Mouse (Mus musculus) forebrain, embryonic 14.5 days (tissue): ENCODE results near the gene 1700088E04Rik. TPM values are rescaled to one million over a fixed set of nuclear protein-coding genes. Genes with fewer than 3 reads are reported as not detected.

Source experiments
- ATAC-seq: fragments of 200-750 bp; cut with Nextera tagmentation; 2 replicates; pipeline ENCODE4 v1.8.0; 2017; ENCODE audit warnings: mild to moderate bottlenecking, moderate library complexity
- DNase-seq: peaks from one replicate; pipeline ENCODE4 v3.0.0-alpha.2; 2015; ENCODE audit warnings: low spot score
- H3K27ac ChIP-seq: fragments of 300-500 bp; sonication (generic); 2 replicates; pipeline ENCODE4 v1.5.1; 2014; ENCODE audit warnings: low read depth, mild to moderate bottlenecking, control low read depth, low read length, moderate library complexity
- H3K27me3 ChIP-seq: fragments of 300-500 bp; sonication (generic); replicated peaks from 2 replicates; pipeline ENCODE4 v1.6.1; 2014; ENCODE audit warnings: low read length, control low read depth, mixed read lengths; ENCODE audit not compliant: control insufficient read depth, insufficient read depth
- H3K36me3 ChIP-seq: fragments of 300-500 bp; sonication (generic); 2 replicates; pipeline ENCODE4 v1.6.1; 2014; ENCODE audit warnings: low read length, control low read depth; ENCODE audit not compliant: control insufficient read depth, insufficient read depth
- H3K4me1 ChIP-seq: fragments of 300-500 bp; sonication (generic); 2 replicates; pipeline ENCODE4 v1.6.1; 2014; ENCODE audit warnings: antibody characterized with exemption, low read length, control low read depth; ENCODE audit not compliant: control insufficient read depth, insufficient read depth
- H3K4me2 ChIP-seq: fragments of 300-500 bp; sonication (generic); 2 replicates; pipeline ENCODE4 v1.6.1; 2014; ENCODE audit warnings: mild to moderate bottlenecking, control low read depth, low read length
- H3K4me3 ChIP-seq: fragments of 300-500 bp; sonication (generic); 2 replicates; pipeline ENCODE4 v1.5.1; 2014; ENCODE audit warnings: low read depth, low read length, control low read depth
- H3K9ac ChIP-seq: fragments of 300-500 bp; sonication (generic); 2 replicates; pipeline ENCODE4 v1.6.1; 2014; ENCODE audit warnings: mild to moderate bottlenecking, low read length, control low read depth, moderate library complexity
- H3K9me3 ChIP-seq: fragments of 300-500 bp; sonication (generic); replicated peaks from 2 replicates; pipeline ENCODE4 v1.6.1; 2016; ENCODE audit warnings: low read length, control low read depth, mixed read lengths; ENCODE audit not compliant: control insufficient read depth
- WGBS: fragments of 180-500 bp; shearing (Covaris S2); extraction: QIAGEN DNeasy Blood & Tissue Kit; methylation state at CpG from one replicate; pipeline ENCODE4 v1.1.7; 2014; 5-methylcytosine and 5-hydroxymethylcytosine counted together
- polyA plus RNA-seq: library from polyadenylated mRNA; unstranded; fragments of >200 nt; fragmentation: Nextera tagmentation; extraction: Ambion mirVana; gene quantifications from 2 replicates; pipeline ENCODE4 v1.2.1, GENCODE M21; 2014

The 1700088E04Rik gene
- polyA plus RNA-seq, 1 experiment from 2014 or later = 17.1 TPM

- Histone ChIP-seq H3K27ac (no peak overlapping the region), H3K9me3 (no peaks in the 10 kb centered on the region), H3K9ac (no peak overlapping the region), H3K27me3 (no peaks in the 10 kb centered on the region), H3K4me1 (no peaks in the 10 kb centered on the region; the same call in 1 of the 2 replicates), H3K36me3 (peaks cover 31% of the 10 kb centered on the region), H3K4me2 (no peak overlapping the region), H3K4me3 (no peak overlapping the region)
- 60% methylated on average over 11 of the region's 11 CpGs for WGBS
- ATAC-seq (no peak), DNase-seq (no peak)
Measured at GRCm38 (mm10) chr15:79135783-79136575, 5.1 kb downstream of the 1700088E04Rik start.

- Histone ChIP-seq H3K27ac (no peak overlapping the region), H3K9ac (no peak overlapping the region), H3K36me3 (peaks cover 38% of the 10 kb centered on the region), H3K4me2 (no peak overlapping the region), H3K4me3 (no peak overlapping the region), H3K9me3 (no peaks in the 10 kb centered on the region), H3K4me1 (no peaks in the 10 kb centered on the region; the same call in 1 of the 2 replicates), H3K27me3 (no peaks in the 10 kb centered on the region)
- DNase-seq (no peak), ATAC-seq (no peak)
- WGBS = 80% methylated on average over 9 of the region's 9 CpGs
Measured at GRCm38 (mm10) chr15:79135332-79135731, 5.7 kb downstream of the 1700088E04Rik start.

- Histone ChIP-seq H3K4me1 (no peaks in the 10 kb centered on the region), H3K27ac (no peak overlapping the region), H3K9ac (no peak overlapping the region), H3K9me3 (no peaks in the 10 kb centered on the region), H3K27me3 (no peaks in the 10 kb centered on the region), H3K36me3 (peaks cover 43% of the 10 kb centered on the region), H3K4me2 (no peak overlapping the region), H3K4me3 (no peak overlapping the region)
- no peak for DNase-seq
- 86% methylated on average over 9 of the region's 9 CpGs for WGBS
- no peak for ATAC-seq
Measured at GRCm38 (mm10) chr15:79134496-79135270, 6.4 kb downstream of the 1700088E04Rik start.

- H3K4me3 ChIP-seq = no peak overlapping the region
- no peak for DNase-seq
- ATAC-seq = no peak
- no peaks in the 10 kb centered on the region for H3K4me1 ChIP-seq
- peaks cover 51% of the 10 kb centered on the region for H3K36me3 ChIP-seq
- H3K27ac ChIP-seq = no peak overlapping the region
- 82% methylated on average over 6 of the region's 6 CpGs for WGBS
- H3K9me3 ChIP-seq = no peaks in the 10 kb centered on the region
- H3K4me2 ChIP-seq = no peak overlapping the region
- no peaks in the 10 kb centered on the region for H3K27me3 ChIP-seq
- H3K9ac ChIP-seq = no peak overlapping the region
Measured at GRCm38 (mm10) chr15:79133191-79133661, 7.8 kb downstream of the 1700088E04Rik start.

- no peak overlapping the region for H3K4me3 ChIP-seq
- H3K9ac ChIP-seq = no peak overlapping the region
- H3K4me1 ChIP-seq = no peaks in the 10 kb centered on the region
- no peak overlapping the region for H3K4me2 ChIP-seq
- DNase-seq (no peak), ATAC-seq (no peak)
- H3K36me3 ChIP-seq = peaks cover 65% of the 10 kb centered on the region
- H3K9me3 ChIP-seq = no peaks in the 10 kb centered on the region
- H3K27me3 ChIP-seq = no peaks in the 10 kb centered on the region
- WGBS = 80% methylated on average over 7 of the region's 7 CpGs
- no peak overlapping the region for H3K27ac ChIP-seq
Measured at GRCm38 (mm10) chr15:79131442-79131841, 9.6 kb downstream of the 1700088E04Rik start.

- Histone ChIP-seq H3K9ac (no peak overlapping the region), H3K27me3 (no peaks in the 10 kb centered on the region), H3K4me3 (no peak overlapping the region), H3K4me1 (no peaks in the 10 kb centered on the region), H3K9me3 (no peaks in the 10 kb centered on the region), H3K27ac (no peak overlapping the region), H3K36me3 (peaks cover 66% of the 10 kb centered on the region), H3K4me2 (no peak overlapping the region)
- 78% methylated on average over 10 of the region's 10 CpGs for WGBS
- DNase-seq = no peak
- no peak for ATAC-seq
Measured at GRCm38 (mm10) chr15:79130782-79131181, 10.3 kb downstream of the 1700088E04Rik start.

- ATAC-seq = no peak
- no peak for DNase-seq
- Histone ChIP-seq H3K4me1 (no peaks in the 10 kb centered on the region), H3K9me3 (no peaks in the 10 kb centered on the region), H3K36me3 (peaks cover 71% of the 10 kb centered on the region), H3K4me3 (no peak overlapping the region), H3K4me2 (no peak overlapping the region), H3K27me3 (no peaks in the 10 kb centered on the region), H3K27ac (no peak overlapping the region), H3K9ac (no peak overlapping the region)
- WGBS = 78% methylated on average over 7 of the region's 7 CpGs
Measured at GRCm38 (mm10) chr15:79129311-79129710, 11.7 kb downstream of the 1700088E04Rik start.

GRCm38 (mm10) chr15:79128208-79128607, 12.8 kb downstream of the 1700088E04Rik start:
- Histone ChIP-seq H3K36me3 (peaks cover 67% of the 10 kb centered on the region), H3K27ac (no peak overlapping the region), H3K4me2 (no peak overlapping the region), H3K4me3 (no peak overlapping the region), H3K4me1 (no peaks in the 10 kb centered on the region), H3K27me3 (no peaks in the 10 kb centered on the region), H3K9me3 (no peaks in the 10 kb centered on the region), H3K9ac (no peak overlapping the region)
- 92% methylated on average over 5 of the region's 5 CpGs for WGBS
- no peak for ATAC-seq
- DNase-seq = no peak

- no peaks in the 10 kb centered on the region for H3K4me1 ChIP-seq
- no peak overlapping the region for H3K9ac ChIP-seq
- H3K27ac ChIP-seq = no peak overlapping the region
- no peak overlapping the region for H3K4me2 ChIP-seq
- DNase-seq = no peak
- 94% methylated on average over 12 of the region's 12 CpGs for WGBS
- no peak for ATAC-seq
- H3K4me3 ChIP-seq = no peak overlapping the region
- peaks cover 69% of the 10 kb centered on the region for H3K36me3 ChIP-seq
- H3K9me3 ChIP-seq = no peaks in the 10 kb centered on the region
- H3K27me3 ChIP-seq = no peaks in the 10 kb centered on the region
Measured at GRCm38 (mm10) chr15:79127101-79127500, 14.0 kb downstream of the 1700088E04Rik start.
